Mouse (Mus musculus) liver, postnatal 0 days (tissue): ENCODE results near the gene Rho. TPM values are rescaled to one million over a fixed set of nuclear protein-coding genes. Genes with fewer than 3 reads are reported as not detected.

Experiments
- ATAC-seq: fragments of 200-750 bp; cut with Nextera tagmentation; 2 replicates; pipeline ENCODE4 v1.8.0; 2017; ENCODE audit warnings: mild to moderate bottlenecking, moderate library complexity
- DNase-seq: peaks from one replicate; pipeline ENCODE4 v3.0.0-alpha.2; 2016
- H3K27ac ChIP-seq: fragments of 300-500 bp; sonication (generic); 2 replicates; pipeline ENCODE4 v1.5.1; 2014; ENCODE audit warnings: antibody characterized with exemption, moderate library complexity, mild to moderate bottlenecking, low read depth
- H3K27me3 ChIP-seq: fragments of 300-500 bp; sonication (generic); 2 replicates; pipeline ENCODE4 v1.6.1; 2014; ENCODE audit warnings: low read length, control low read depth, mixed read lengths; ENCODE audit not compliant: insufficient read depth
- H3K36me3 ChIP-seq: fragments of 300-500 bp; sonication (generic); replicated peaks from 2 replicates; pipeline ENCODE4 v1.6.1; 2014; ENCODE audit warnings: mild to moderate bottlenecking, control low read depth, low read length, moderate library complexity, mixed read lengths; ENCODE audit not compliant: insufficient read depth
- H3K4me1 ChIP-seq: fragments of 300-500 bp; sonication (generic); 2 replicates; pipeline ENCODE4 v1.6.1; 2014; ENCODE audit warnings: antibody characterized with exemption, mild to moderate bottlenecking, control low read depth; ENCODE audit not compliant: insufficient read depth
- H3K4me2 ChIP-seq: fragments of 300-500 bp; sonication (generic); 2 replicates; pipeline ENCODE4 v1.6.1; 2014; ENCODE audit warnings: low read depth, mild to moderate bottlenecking, low read length, moderate library complexity, mixed read lengths
- H3K4me3 ChIP-seq: fragments of 300-500 bp; sonication (generic); 2 replicates; pipeline ENCODE4 v1.5.1; 2014; ENCODE audit warnings: low read depth, low read length
- H3K9ac ChIP-seq: fragments of 300-500 bp; sonication (generic); replicated peaks from 2 replicates; pipeline ENCODE4 v1.6.1; 2014; ENCODE audit warnings: mild to moderate bottlenecking, moderate library complexity
- H3K9me3 ChIP-seq: fragments of 300-500 bp; sonication (generic); 2 replicates; pipeline ENCODE4 v1.6.1; 2016; ENCODE audit warnings: mild to moderate bottlenecking, control low read depth, low read length, mixed read lengths
- CTCF ChIP-seq: sonication (generic); IDR thresholded peaks from 2 replicates; pipeline ENCODE4 v1.5.1; 2016; ENCODE audit warnings: antibody characterized with exemption, low read depth
- EP300 ChIP-seq: IDR thresholded peaks from 2 replicates; pipeline ENCODE4 v1.6.1; 2016; ENCODE audit warnings: antibody characterized with exemption, low read depth, mild to moderate bottlenecking
- WGBS: fragments of 180-500 bp; shearing (Covaris S2); extraction: QIAGEN DNeasy Blood & Tissue Kit; methylation state at CpG from one replicate; pipeline ENCODE4 v1.1.7; 2014; ENCODE audit not compliant: insufficient replicate concordance; 5-methylcytosine and 5-hydroxymethylcytosine counted together
- polyA plus RNA-seq: library from polyadenylated mRNA; unstranded; fragments of >200 nt; fragmentation: Nextera tagmentation; extraction: Ambion mirVana; gene quantifications from 2 replicates; pipeline ENCODE4 v1.2.1, GENCODE M21; 2015

The Rho gene
- polyA plus RNA-seq, 1 experiment from 2014 or later: not detected

DNA sequence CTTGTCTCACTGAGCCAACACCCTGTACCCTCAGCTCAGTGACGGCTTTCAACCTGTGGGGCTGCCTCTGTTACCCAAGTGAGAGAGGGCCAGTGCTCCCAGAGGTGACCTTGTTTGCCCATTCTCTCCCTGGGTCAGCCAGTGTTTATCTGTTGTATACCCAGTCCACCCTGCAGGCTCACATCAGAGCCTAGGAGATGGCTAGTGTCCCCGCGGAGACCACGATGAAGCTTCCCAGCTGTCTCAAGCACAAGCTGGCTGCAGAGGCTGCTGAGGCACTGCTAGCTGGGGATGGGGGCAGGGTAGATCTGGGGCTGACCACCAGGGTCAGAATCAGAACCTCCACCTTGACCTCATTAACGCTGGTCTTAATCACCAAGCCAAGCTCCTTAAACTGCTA lies 1.5 kb upstream of the Rho start:
- H3K36me3 ChIP-seq: no peaks in the 10 kb centered on the region
- no peak overlapping the region for H3K4me2 ChIP-seq
- TF ChIP-seq CTCF (no peak), EP300 (no peak)
- DNase-seq (no peak), ATAC-seq (no peak)
- no peak overlapping the region for H3K27ac ChIP-seq
- no peaks in the 10 kb centered on the region for H3K4me1 ChIP-seq
- WGBS: 68% methylated on average over 5 of the region's 5 CpGs
- no peaks in the 10 kb centered on the region for H3K9me3 ChIP-seq
- H3K4me3 ChIP-seq: no peak overlapping the region
- H3K9ac ChIP-seq: no peak overlapping the region
- no peaks in the 10 kb centered on the region for H3K27me3 ChIP-seq

DNA sequence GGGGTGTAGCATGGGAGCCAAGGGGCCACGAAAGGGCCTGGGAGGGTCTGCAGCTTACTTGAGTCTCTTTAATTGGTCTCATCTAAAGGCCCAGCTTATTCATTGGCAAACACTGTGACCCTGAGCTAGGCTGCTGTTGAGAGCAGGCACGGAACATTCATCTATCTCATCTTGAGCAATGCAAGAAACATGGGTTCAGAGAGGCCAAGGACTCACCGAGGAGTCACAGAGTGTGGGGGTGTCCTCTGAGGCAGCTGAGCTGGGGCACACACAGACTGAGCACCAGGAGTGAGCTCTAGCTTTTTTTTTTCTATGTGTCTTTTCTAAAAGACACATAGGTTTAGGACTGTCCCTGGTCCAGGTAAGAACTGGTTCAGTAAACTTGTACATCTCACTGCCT lies 843 bp downstream of the Rho start:
- H3K27me3 ChIP-seq: no peaks in the 10 kb centered on the region
- DNase-seq (no peak), ATAC-seq (no peak)
- TF ChIP-seq EP300 (no peak), CTCF (no peak)
- no peak overlapping the region for H3K4me3 ChIP-seq
- H3K4me2 ChIP-seq: no peak overlapping the region
- no peaks in the 10 kb centered on the region for H3K9me3 ChIP-seq
- H3K36me3 ChIP-seq: no peaks in the 10 kb centered on the region
- H3K4me1 ChIP-seq: no peaks in the 10 kb centered on the region
- H3K27ac ChIP-seq: no peak overlapping the region
- 82% methylated on average over 3 of the region's 3 CpGs for WGBS
- no peak overlapping the region for H3K9ac ChIP-seq

GRCm38 (mm10) chr6:115935544-115935943 lies 4.0 kb downstream of the Rho start:
- Histone ChIP-seq H3K4me2 (no peak overlapping the region), H3K27me3 (no peaks in the 10 kb centered on the region), H3K9me3 (no peaks in the 10 kb centered on the region), H3K9ac (no peak overlapping the region), H3K4me1 (no peaks in the 10 kb centered on the region; the same call in 1 of the 2 replicates), H3K4me3 (no peak overlapping the region), H3K36me3 (no peaks in the 10 kb centered on the region), H3K27ac (no peak overlapping the region)
- ATAC-seq (no peak), DNase-seq (no peak)
- WGBS: 75% methylated on average over 8 of the region's 8 CpGs
- TF ChIP-seq EP300 (no peak), CTCF (no peak)

DNA sequence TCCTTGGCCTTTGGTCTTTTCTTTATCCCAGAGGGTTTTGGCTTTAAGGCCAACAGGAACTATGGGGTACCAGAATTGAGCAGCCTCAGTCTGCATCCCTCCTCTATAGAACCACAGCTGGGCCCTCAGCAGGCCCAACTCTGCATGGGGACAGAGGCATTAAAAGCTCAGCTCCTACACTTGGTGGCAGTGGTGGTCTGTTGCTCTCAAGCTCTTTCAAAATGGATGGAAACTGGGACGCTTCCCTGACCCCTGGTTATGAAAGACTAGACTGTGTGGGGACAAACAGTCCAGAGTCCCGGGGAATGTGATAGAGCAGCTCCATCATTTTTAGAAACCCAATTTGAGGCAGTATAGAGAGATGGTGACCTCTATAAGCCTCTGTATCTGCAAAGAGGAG lies 6.5 kb downstream of the Rho start:
- H3K36me3 ChIP-seq: no peaks in the 10 kb centered on the region
- H3K27me3 ChIP-seq: no peaks in the 10 kb centered on the region
- 76% methylated on average over 2 of the region's 2 CpGs for WGBS
- peaks cover 10% of the 10 kb centered on the region for H3K4me1 ChIP-seq
- no peak overlapping the region for H3K27ac ChIP-seq
- TF ChIP-seq CTCF (no peak), EP300 (no peak)
- ATAC-seq (peak; percentile 13; the same call in 1 of the 2 replicates), DNase-seq (no peak)
- H3K4me2 ChIP-seq: no peak overlapping the region
- no peak overlapping the region for H3K4me3 ChIP-seq
- H3K9ac ChIP-seq: no peak overlapping the region
- H3K9me3 ChIP-seq: no peaks in the 10 kb centered on the region

DNA sequence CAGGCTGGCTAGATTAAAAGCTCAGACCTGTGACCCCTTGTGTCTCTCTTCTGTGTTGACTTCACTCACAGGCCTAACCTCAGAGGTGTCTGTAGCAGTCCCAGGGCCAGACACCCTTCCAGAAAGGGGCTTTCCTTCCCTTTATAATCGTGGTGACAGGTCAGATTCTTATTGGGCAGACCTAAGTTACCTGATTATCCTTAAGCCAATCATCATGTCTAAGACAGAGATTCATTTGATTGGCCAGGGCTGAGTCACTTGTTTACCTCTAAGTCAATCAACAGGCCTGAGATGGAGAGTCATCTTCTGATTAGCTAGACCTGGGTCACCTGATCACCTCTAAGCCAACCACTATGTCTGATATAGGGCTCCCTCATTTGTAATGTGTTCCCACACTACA lies 7.2 kb downstream of the Rho start:
- DNase-seq: no peak

GRCm38 (mm10) chr6:115940603-115941002 lies 9.1 kb downstream of the Rho start:
- DNase-seq (peak; percentile 31), ATAC-seq (peak; percentile 80)
- TF ChIP-seq EP300 (no peak), CTCF (no peak)
- no peak overlapping the region for H3K4me3 ChIP-seq
- no peaks in the 10 kb centered on the region for H3K27me3 ChIP-seq
- H3K4me2 ChIP-seq: no peak overlapping the region
- H3K4me1 ChIP-seq: peaks cover 10% of the 10 kb centered on the region
- no peak overlapping the region for H3K9ac ChIP-seq
- no peak overlapping the region for H3K27ac ChIP-seq
- no peaks in the 10 kb centered on the region for H3K9me3 ChIP-seq
- whole genome bisulfite sequencing: 52% methylated on average over 1 of the region's 1 CpGs
- no peaks in the 10 kb centered on the region for H3K36me3 ChIP-seq

More for the DNA sequence above, 7.2 kb downstream of the Rho start:
- H3K27ac ChIP-seq: no peak overlapping the region
- WGBS: 46% methylated on average over 1 of the region's 1 CpGs
- ATAC-seq: no peak
- no peaks in the 10 kb centered on the region for H3K36me3 ChIP-seq
- H3K9me3 ChIP-seq: no peaks in the 10 kb centered on the region
- no peak overlapping the region for H3K4me3 ChIP-seq
- H3K4me1 ChIP-seq: peaks cover 10% of the 10 kb centered on the region
- no peaks in the 10 kb centered on the region for H3K27me3 ChIP-seq
- no peak overlapping the region for H3K4me2 ChIP-seq
- TF ChIP-seq EP300 (no peak), CTCF (no peak)
- H3K9ac ChIP-seq: no peak overlapping the region

DNA sequence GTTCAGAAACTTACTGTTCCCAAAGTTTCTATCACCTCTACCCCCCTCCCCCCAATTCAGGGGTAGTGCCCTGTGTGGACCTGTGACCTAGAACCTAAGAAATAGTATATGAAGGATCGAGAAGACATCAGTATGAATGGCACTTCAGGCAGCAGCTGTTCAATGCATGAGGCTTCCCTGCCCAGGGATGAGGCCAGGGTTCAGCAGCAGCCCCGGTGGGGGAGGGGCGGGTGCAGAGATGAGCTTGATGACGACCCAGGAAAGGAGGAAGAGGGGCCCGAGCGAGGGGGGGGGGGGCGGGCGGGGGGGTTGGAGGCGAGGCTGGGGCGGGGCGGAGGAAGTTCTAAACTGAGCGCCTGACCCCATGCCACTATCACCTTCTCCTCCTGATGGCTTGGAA lies 9.6 kb downstream of the Rho start:
- no peaks in the 10 kb centered on the region for H3K36me3 ChIP-seq
- H3K4me2 ChIP-seq: no peak overlapping the region
- TF ChIP-seq CTCF: no peak
- no peak for TF ChIP-seq EP300
- no peaks in the 10 kb centered on the region for H3K9me3 ChIP-seq
- no peak overlapping the region for H3K27ac ChIP-seq
- peaks cover 10% of the 10 kb centered on the region for H3K4me1 ChIP-seq
- H3K4me3 ChIP-seq: no peak overlapping the region
- 9% methylated on average over 5 of the region's 12 CpGs for WGBS
- ATAC-seq (no peak), DNase-seq (peak; percentile 40)
- no peak overlapping the region for H3K9ac ChIP-seq
- no peaks in the 10 kb centered on the region for H3K27me3 ChIP-seq
